8 mouse cellular contexts compared by ENCODE assay signal in genomic region chr17:26203321-26203811, GRCm38 (mm10). TPM values are rescaled to one million over a fixed set of nuclear protein-coding genes. Genes with fewer than 3 reads are reported as not detected.
DNase-seq lines count a peak whose midpoint lies in the region; ATAC-seq and TF ChIP-seq lines count a peak whose summit lies in the region.

No protein-coding gene starts in this region.

- no peaks in the 10 kb centered on the region for H3K27me3 ChIP-seq in kidney, adult 2 months (replicated peaks; ENCODE audit: control insufficient read depth, insufficient read depth, low read length)
- H3K27me3 ChIP-seq in limb, embryonic 12.5 days = peaks cover 77% of the 10 kb centered on the region
- H3K27me3 ChIP-seq in midbrain, embryonic 14.5 days (ENCODE audit: control insufficient read depth, insufficient read depth, low read length) = peaks cover 44% of the 10 kb centered on the region

- no peak for TF ChIP-seq POLR2A in bone marrow macrophage, adult 2 months (IDR thresholded peaks at IDR 0.05; ENCODE audit: borderline replicate concordance, low read depth, low read length)
- TF ChIP-seq POLR2A in kidney, adult 2 months (IDR thresholded peaks at IDR 0.05; ENCODE audit: low read depth, low read length) = no peak

- no peak for ATAC-seq in limb, embryonic 12.5 days (ENCODE audit: insufficient number of reproducible peaks, insufficient read depth, low FRiP score, low TSS enrichment, low read depth)
- ATAC-seq in midbrain, embryonic 14.5 days (ENCODE audit: low FRiP score, low TSS enrichment) = no peak

- no peaks in the 10 kb centered on the region for H3K4me1 ChIP-seq in bone marrow macrophage, adult 2 months (ENCODE audit: control insufficient read depth, insufficient read depth, low read length)
- H3K4me1 ChIP-seq in kidney, adult 2 months (ENCODE audit: control insufficient read depth, insufficient read depth, low read length) = 0 out of 2 replicates have a peak, but pooled peaks cover 7% of the 10 kb centered on the region
- peaks cover 38% of the 10 kb centered on the region for H3K4me1 ChIP-seq in limb, embryonic 12.5 days (replicated peaks)
- peaks cover 13% of the 10 kb centered on the region; the same call in 1 of the 2 replicates for H3K4me1 ChIP-seq in midbrain, embryonic 14.5 days (ENCODE audit: control insufficient read depth, insufficient read depth, low read length)

- H3K4me2 ChIP-seq in limb, embryonic 12.5 days = peak overlapping the region; percentile 97
- peak overlapping the region; percentile 72 for H3K4me2 ChIP-seq in midbrain, embryonic 14.5 days (ENCODE audit: low read length)

- peak overlapping the region; percentile 55 for H3K4me3 ChIP-seq in bone marrow macrophage, adult 2 months (ENCODE audit: insufficient read depth, low read length)
- peak overlapping the region; percentile 60 for H3K4me3 ChIP-seq in kidney, adult 2 months (ENCODE audit: insufficient read depth, low read depth, low read length)
- peak overlapping the region; percentile 54 for H3K4me3 ChIP-seq in limb, embryonic 12.5 days (replicated peaks)
- peak overlapping the region; percentile 37 for H3K4me3 ChIP-seq in midbrain, embryonic 14.5 days (replicated peaks; ENCODE audit: low read depth, low read length)

- no peak for TF ChIP-seq CTCF in bone marrow macrophage, adult 2 months (IDR thresholded peaks at IDR 0.05; ENCODE audit: low read depth, low read length)
- TF ChIP-seq CTCF in kidney, adult 2 months (conservative IDR thresholded peaks at IDR 0.05; ENCODE audit: insufficient read depth, insufficient read length, low read depth, low read length) = no peak

- peak overlapping the region; percentile 55 for H3K9ac ChIP-seq in limb, embryonic 12.5 days (replicated peaks)
- H3K9ac ChIP-seq in midbrain, embryonic 14.5 days (replicated peaks; ENCODE audit: low read length) = peak overlapping the region; percentile 40; the same call in 1 of the 2 replicates

- WGBS in kidney, adult 2 months = 2% methylated on average over 30 of the region's 30 CpGs
- WGBS in limb, embryonic 12.5 days = 0% methylated on average over 30 of the region's 30 CpGs
- WGBS in midbrain, embryonic 14.5 days = under 1% methylated on average over 30 of the region's 30 CpGs

- H3K36me3 ChIP-seq in kidney, adult 2 months (ENCODE audit: control insufficient read depth, insufficient read depth, low read length) = no peaks in the 10 kb centered on the region
- H3K36me3 ChIP-seq in limb, embryonic 12.5 days = peaks cover 2% of the 10 kb centered on the region; the same call in 1 of the 2 replicates
- H3K36me3 ChIP-seq in midbrain, embryonic 14.5 days (ENCODE audit: control insufficient read depth, insufficient read depth, low read length) = no peaks in the 10 kb centered on the region

- no peaks in the 10 kb centered on the region for H3K9me3 ChIP-seq in limb, embryonic 12.5 days
- no peaks in the 10 kb centered on the region for H3K9me3 ChIP-seq in midbrain, embryonic 14.5 days (ENCODE audit: control insufficient read depth, low read length)

- DNase-seq in embryo, embryonic 9.5 days (ENCODE audit: extremely low spot score) = peak; percentile 26
- DNase-seq in embryo, embryonic 11 days = no peak
- DNase-seq in frontal cortex, adult 2 months (ENCODE audit: extremely low spot score in 1 of 2, low spot score in 1 of 2) = peak; percentile 53 to 76
- peak; percentile 43 for DNase-seq in kidney, adult 2 months
- DNase-seq in midbrain, embryonic 14.5 days = peak; percentile 42
- peak; percentile 25 for DNase-seq in thymus, postnatal 25 days

- H3K27ac ChIP-seq in bone marrow macrophage, adult 2 months (ENCODE audit: insufficient read depth, low read depth, low read length) = no peak overlapping the region
- H3K27ac ChIP-seq in kidney, adult 2 months (ENCODE audit: insufficient read depth, low read depth, low read length) = no peak overlapping the region
- H3K27ac ChIP-seq in limb, embryonic 12.5 days = no peak overlapping the region
- H3K27ac ChIP-seq in midbrain, embryonic 14.5 days (replicated peaks; ENCODE audit: low read depth, low read length) = no peak overlapping the region

RNA-seq across cellular contexts. Expression of gene Rgs11, which starts 0.6 kb away (rescaled TPM):
- 4.7 and 6.6 TPM in 2 replicates for polyA plus RNA-seq in bone marrow macrophage, adult 2 months (2012; ENCODE audit: insufficient read depth, insufficient read length, missing spikeins)
- 87.1 and 90.1 TPM in 2 replicates for polyA plus RNA-seq in frontal cortex, adult 2 months (2012; rRNA removed)
- polyA plus RNA-seq in kidney, adult 2 months (2012; rRNA removed) = 25.0 and 32.0 TPM in 2 replicates
- 4.7 and 5.3 TPM in 2 replicates for polyA plus RNA-seq in limb, embryonic 12.5 days (2016; fragmentation: Nextera tagmentation; extraction: Ambion mirVana)
- polyA plus RNA-seq in midbrain, embryonic 14.5 days (2014; fragmentation: Nextera tagmentation; extraction: Ambion mirVana) = 2.6 and 5.2 TPM in 2 replicates

RNA-seq across cellular contexts. Expression of gene Arhgdig, which starts 4.2 kb away (rescaled TPM):
- polyA plus RNA-seq in bone marrow macrophage, adult 2 months (2012; ENCODE audit: insufficient read depth, insufficient read length, missing spikeins) = not detected in 2 replicates
- polyA plus RNA-seq in frontal cortex, adult 2 months (2012; rRNA removed) = 132 and 140 TPM in 2 replicates
- polyA plus RNA-seq in kidney, adult 2 months (2012; rRNA removed) = 3.4 and 4.4 TPM in 2 replicates
- 4.9 and 5.6 TPM in 2 replicates for polyA plus RNA-seq in limb, embryonic 12.5 days (2016; fragmentation: Nextera tagmentation; extraction: Ambion mirVana)
- polyA plus RNA-seq in midbrain, embryonic 14.5 days (2014; fragmentation: Nextera tagmentation; extraction: Ambion mirVana) = 72.7 and 124 TPM in 2 replicates

RNA-seq across cellular contexts. Expression of gene Pdia2, which starts 4.5 kb away (rescaled TPM):
- polyA plus RNA-seq in bone marrow macrophage, adult 2 months (2012; ENCODE audit: insufficient read depth, insufficient read length, missing spikeins) = not detected in 2 replicates
- polyA plus RNA-seq in frontal cortex, adult 2 months (2012; rRNA removed) = 0.17 and 0.28 TPM in 2 replicates
- polyA plus RNA-seq in kidney, adult 2 months (2012; rRNA removed) = 0.20 and 0.37 TPM in 2 replicates
- polyA plus RNA-seq in limb, embryonic 12.5 days (2016; fragmentation: Nextera tagmentation; extraction: Ambion mirVana) = 0.13 and 0.17 TPM in 2 replicates
- not detected in 2 replicates for polyA plus RNA-seq in midbrain, embryonic 14.5 days (2014; fragmentation: Nextera tagmentation; extraction: Ambion mirVana)

RNA-seq across cellular contexts. Expression of gene Fam234a, which starts 40.7 kb away (rescaled TPM):
- 117 and 136 TPM in 2 replicates for polyA plus RNA-seq in bone marrow macrophage, adult 2 months (2012; ENCODE audit: insufficient read depth, insufficient read length, missing spikeins)
- 20.2 and 21.4 TPM in 2 replicates for polyA plus RNA-seq in frontal cortex, adult 2 months (2012; rRNA removed)
- 112 and 124 TPM in 2 replicates for polyA plus RNA-seq in kidney, adult 2 months (2012; rRNA removed)
- 36.4 and 36.6 TPM in 2 replicates for polyA plus RNA-seq in limb, embryonic 12.5 days (2016; fragmentation: Nextera tagmentation; extraction: Ambion mirVana)
- polyA plus RNA-seq in midbrain, embryonic 14.5 days (2014; fragmentation: Nextera tagmentation; extraction: Ambion mirVana) = 22.1 and 29.1 TPM in 2 replicates

RNA-seq across cellular contexts. Expression of gene Luc7l, which starts 49.3 kb away (rescaled TPM):
- polyA plus RNA-seq in bone marrow macrophage, adult 2 months (2012; ENCODE audit: insufficient read depth, insufficient read length, missing spikeins) = 37.4 and 41.2 TPM in 2 replicates
- 72.2 and 81.6 TPM in 2 replicates for polyA plus RNA-seq in frontal cortex, adult 2 months (2012; rRNA removed)
- polyA plus RNA-seq in kidney, adult 2 months (2012; rRNA removed) = 16.0 and 17.5 TPM in 2 replicates
- 155 and 164 TPM in 2 replicates for polyA plus RNA-seq in limb, embryonic 12.5 days (2016; fragmentation: Nextera tagmentation; extraction: Ambion mirVana)
- 85.7 and 119 TPM in 2 replicates for polyA plus RNA-seq in midbrain, embryonic 14.5 days (2014; fragmentation: Nextera tagmentation; extraction: Ambion mirVana)

Comparison
In these comparisons a context has a peak if more than half of its experiments do, and no peak if none do; other contexts are left out.
1. RNA of gene Arhgdig, which starts 4.2 kb away (polyA plus RNA-seq): 132 to 140 TPM in frontal cortex, adult 2 months and 72.7 to 124 TPM in midbrain, embryonic 14.5 days; 4.9 to 5.6 TPM in limb, embryonic 12.5 days, 3.4 to 4.4 TPM in kidney, adult 2 months and not detected in bone marrow macrophage, adult 2 months; every median in the first group is over 10 times any median in the second.
2. Peak in every context shown above with its lines, with median percentiles within 50 percentile points of each other: H3K4me3 ChIP-seq.